Mouse (Mus musculus) central nervous system, embryonic 14 days (tissue): ENCODE measurements around the gene Gata2. TPM values are rescaled to one million over a fixed set of nuclear protein-coding genes. Genes with fewer than 3 reads are reported as not detected.

Experiments
- polyA plus RNA-seq: library from polyadenylated mRNA; depleted of rRNA; stranded (reverse); fragments of >200 nt; gene quantifications from 2 replicates; pipeline ENCODE4 v1.2.3, GENCODE M21; 2012; rRNA removed

Gata2 gene
- polyA plus RNA-seq = 9.9 and 19.5 TPM in 2 replicates

DNA sequence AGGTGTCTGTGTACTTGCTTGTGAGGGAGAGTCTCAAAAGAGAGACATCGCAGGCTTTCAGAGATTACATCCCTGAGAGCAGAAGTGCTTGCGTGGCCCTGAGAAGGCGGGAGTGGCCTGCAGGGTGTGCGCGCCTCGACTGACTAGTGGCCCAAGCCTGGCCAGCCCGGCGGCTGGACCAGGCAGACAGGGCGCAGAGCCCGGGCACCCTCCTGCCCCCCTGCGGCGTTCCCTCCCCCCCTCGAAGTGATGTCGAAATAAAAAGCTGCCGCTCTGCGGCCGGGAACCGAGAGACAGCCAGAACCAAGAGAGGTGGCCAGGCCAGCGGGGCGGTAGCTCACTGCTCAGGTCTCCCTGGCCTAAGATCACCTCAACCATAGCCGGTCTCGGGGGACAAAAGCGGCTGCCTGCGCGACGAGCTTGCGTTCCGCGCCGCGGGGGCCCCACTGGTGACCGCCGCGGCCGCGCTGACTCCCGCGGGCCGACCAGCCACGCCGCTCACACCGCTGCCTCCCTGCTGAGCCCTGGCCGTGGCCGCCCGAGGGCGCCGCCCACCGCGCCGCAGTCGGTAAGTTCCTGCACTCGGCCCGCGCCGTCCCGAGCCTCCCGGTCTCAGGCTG is at the start of gene Gata2:
TSS of gene Gata2 (plus strand) at position 459 of the 620 bp plus-strand sequence.

DNA sequence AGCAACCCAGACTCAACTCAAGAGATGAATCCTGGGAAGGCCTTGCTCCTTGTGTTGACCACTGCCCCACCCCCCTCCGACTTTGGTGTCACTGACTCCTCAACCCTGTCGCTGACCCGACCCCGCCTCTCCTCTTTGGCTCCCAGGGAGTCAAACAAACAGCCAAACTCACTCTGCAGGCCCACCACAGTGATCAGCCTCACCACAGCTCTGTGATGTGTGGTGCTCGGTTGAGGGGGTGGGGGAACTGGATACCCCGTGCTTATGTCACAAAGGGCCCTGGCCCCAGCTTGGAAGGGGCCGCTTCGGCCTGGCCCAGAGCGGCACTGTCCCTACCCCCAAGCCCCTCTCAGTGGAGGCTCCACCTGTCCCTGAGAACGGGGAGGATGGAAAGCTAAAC is 28.3 kb downstream of the Gata2 start, which contains the start of gene Dnajb8:
TSS of gene Dnajb8 (plus strand) at position 301 of the 400 bp plus-strand sequence.

Other genes starting within 250 kb of the Gata2 start
- gene H1fx, start 212.3 kb upstream of the Gata2 start, polyA plus RNA-seq = 137 and 152 TPM in 2 replicates
- gene Rab7, start 148.6 kb upstream of the Gata2 start, polyA plus RNA-seq = 263 and 280 TPM in 2 replicates
- gene Rpn1, start 109.4 kb upstream of the Gata2 start, polyA plus RNA-seq = 200 and 223 TPM in 2 replicates
- not detected in 2 replicates for gene Dnajb8, start 28.4 kb downstream of the Gata2 start, polyA plus RNA-seq